ENCODE assay signal across 8 mouse cellular contexts in the genomic region with DNA sequence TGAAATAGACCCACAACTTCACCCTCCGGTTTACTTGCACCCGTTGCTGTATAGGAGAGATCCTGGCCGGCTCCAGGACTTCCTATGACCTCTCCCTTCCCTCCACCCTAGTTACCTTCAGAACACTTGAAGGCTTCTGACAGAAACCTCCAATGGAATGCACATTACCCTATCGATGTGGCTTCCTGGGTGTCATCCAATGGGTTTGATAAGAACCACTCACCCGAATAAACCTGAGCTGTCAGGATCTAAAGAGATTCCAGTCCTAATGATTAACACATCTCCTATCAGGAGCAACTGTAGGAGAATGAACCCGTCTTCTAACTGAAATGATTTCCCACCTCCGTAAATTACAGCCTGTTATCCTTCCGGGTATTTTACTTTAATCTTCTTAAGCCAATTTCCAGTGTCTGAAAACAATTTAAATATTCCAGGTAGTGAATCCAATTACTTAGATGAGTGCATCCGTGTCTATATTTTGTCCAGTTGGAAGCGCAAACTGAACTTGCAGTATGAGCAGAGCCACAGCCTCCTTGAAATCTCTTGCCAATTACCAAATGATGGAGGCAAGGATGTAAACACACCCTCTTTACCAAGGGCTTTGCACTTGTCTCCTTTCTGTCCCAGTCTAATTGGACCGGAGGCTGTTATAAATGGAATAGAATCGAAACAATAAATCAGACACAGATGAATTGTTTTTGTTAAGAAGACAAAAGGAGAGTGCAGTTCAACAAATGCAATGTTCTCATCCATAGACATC. TPM values are rescaled to one million over a fixed set of nuclear protein-coding genes. Genes with fewer than 3 reads are reported as not detected.
A peak's percentile ranks its signal among the peaks of the same experiment; 100 is the strongest.
DNase-seq lines count a peak whose midpoint lies in the region; ATAC-seq and TF ChIP-seq lines count a peak whose summit lies in the region.

No protein-coding gene starts in this region.

- WGBS in forebrain, embryonic 16.5 days = 24% methylated on average over 12 of the region's 12 CpGs
- WGBS in limb, embryonic 11.5 days = 60% methylated on average over 12 of the region's 12 CpGs
- 20% methylated on average over 12 of the region's 12 CpGs for WGBS in olfactory bulb, adult 2 months

- no peaks in the 10 kb centered on the region for H3K36me3 ChIP-seq in forebrain, embryonic 16.5 days (ENCODE audit: control insufficient read depth, insufficient read depth)
- no peaks in the 10 kb centered on the region for H3K36me3 ChIP-seq in limb, embryonic 11.5 days (ENCODE audit: control insufficient read depth, insufficient read depth, low read length)

- intact Hi-C loops in left cerebral cortex, adult 2 months (cut with DNase I) = loop anchor here (2.0 to 5.0 kb wide), 6 partner anchors 50 to 537 kb away; no protein-coding TSS in a partner anchor
- intact Hi-C loops in left cerebral cortex, postnatal 14 days (cut with DNase I) = loop anchor here (2.0 to 10.0 kb wide), 6 partner anchors 60 to 537 kb away; no protein-coding TSS in a partner anchor

- TF ChIP-seq POLR2A in olfactory bulb, adult 2 months (IDR thresholded peaks at IDR 0.05; ENCODE audit: insufficient read depth, low read depth, low read length) = no peak

- TF ChIP-seq CTCF in left cerebral cortex, adult 2 months (IDR thresholded peaks at IDR 0.05) = no peak
- no peak for TF ChIP-seq CTCF in olfactory bulb, adult 2 months (IDR thresholded peaks at IDR 0.05; ENCODE audit: insufficient read depth, low read depth, low read length)

- H3K4me3 ChIP-seq in left cerebral cortex, adult 2 months = peak overlapping the region; percentile 73
- peak overlapping the region; percentile 78 for H3K4me3 ChIP-seq in forebrain, embryonic 16.5 days (replicated peaks; ENCODE audit: low read length)
- no peak overlapping the region; the same call in 1 of the 2 replicates for H3K4me3 ChIP-seq in limb, embryonic 11.5 days (ENCODE audit: low read depth, low read length)
- H3K4me3 ChIP-seq in olfactory bulb, adult 2 months (ENCODE audit: insufficient read depth, low read depth, low read length) = peak overlapping the region; percentile 80

- DNase-seq in left cerebral cortex, adult 2 months (ENCODE audit: extremely low spot score in 1 of 2, low spot score in 2 of 2) = no peak
- DNase-seq in left cerebral cortex, postnatal 14 days (ENCODE audit: low spot score in 2 of 2) = no peak
- DNase-seq in limb, embryonic 11.5 days (ENCODE audit: low spot score) = no peak
- DNase-seq in adrenal gland, postnatal 36 days = no peak
- no peak for DNase-seq in adipocyte (ENCODE audit: low spot score)
- DNase-seq in left cerebral cortex, adult 9 months (ENCODE audit: low spot score in 2 of 2) = no peak

- H3K9ac ChIP-seq in forebrain, embryonic 16.5 days (replicated peaks; ENCODE audit: low read depth, low read length) = peak overlapping the region; percentile 87
- H3K9ac ChIP-seq in limb, embryonic 11.5 days (ENCODE audit: low read length) = no peak overlapping the region

- peak overlapping the region; percentile 54 for H3K4me2 ChIP-seq in forebrain, embryonic 16.5 days (ENCODE audit: low read length)
- H3K4me2 ChIP-seq in limb, embryonic 11.5 days (ENCODE audit: low read depth, severe bottlenecking) = peak overlapping the region; percentile 98

- H3K4me1 ChIP-seq in forebrain, embryonic 16.5 days (replicated peaks; ENCODE audit: control insufficient read depth, insufficient read depth, low read length) = peaks cover 7% of the 10 kb centered on the region; the same call in 1 of the 2 replicates
- 0 out of 2 replicates have a peak, but pooled peaks cover 4% of the 10 kb centered on the region for H3K4me1 ChIP-seq in limb, embryonic 11.5 days (ENCODE audit: control insufficient read depth, insufficient read depth, low read length)
- no peaks in the 10 kb centered on the region; the same call in 1 of the 2 replicates for H3K4me1 ChIP-seq in olfactory bulb, adult 2 months (ENCODE audit: control insufficient read depth, insufficient read depth, low read length)

- H3K27ac ChIP-seq in left cerebral cortex, adult 2 months = peak overlapping the region; percentile 99
- no peak overlapping the region for H3K27ac ChIP-seq in forebrain, embryonic 16.5 days (ENCODE audit: low read length)
- no peak overlapping the region for H3K27ac ChIP-seq in limb, embryonic 11.5 days (replicated peaks; ENCODE audit: low read depth, low read length)
- H3K27ac ChIP-seq in olfactory bulb, adult 2 months (ENCODE audit: insufficient read depth, low read depth, low read length) = peak overlapping the region; percentile 23; the same call in 1 of the 2 replicates

- H3K27me3 ChIP-seq in forebrain, embryonic 16.5 days (replicated peaks; ENCODE audit: control insufficient read depth, insufficient read depth, low read length) = no peaks in the 10 kb centered on the region
- H3K27me3 ChIP-seq in limb, embryonic 11.5 days (ENCODE audit: control insufficient read depth, insufficient read depth, low read length) = no peaks in the 10 kb centered on the region

- H3K9me3 ChIP-seq in forebrain, embryonic 16.5 days (ENCODE audit: control insufficient read depth, low read length) = no peaks in the 10 kb centered on the region
- no peaks in the 10 kb centered on the region for H3K9me3 ChIP-seq in limb, embryonic 11.5 days (ENCODE audit: control insufficient read depth, low read length)

- no peak for ATAC-seq in forebrain, embryonic 16.5 days
- no peak for ATAC-seq in limb, embryonic 11.5 days (ENCODE audit: insufficient number of reproducible peaks, low FRiP score, low TSS enrichment, low read depth)

RNA-seq across cellular contexts. Expression of gene Plcb1, which starts 1.6 kb away (rescaled TPM):
- total RNA-seq in left cerebral cortex, adult 2 months (2021) = 100 to 1,000 TPM; 183 to 185 TPM
- 100 to 1,000 TPM; 170 to 190 TPM for total RNA-seq in left cerebral cortex, postnatal 14 days (2021)
- polyA plus RNA-seq in forebrain, embryonic 16.5 days (2015; fragmentation: Nextera tagmentation; extraction: Ambion mirVana) = 43.9 and 49.4 TPM in 2 replicates
- polyA plus RNA-seq in limb, embryonic 11.5 days (2014; fragmentation: Nextera tagmentation; extraction: Ambion mirVana) = 10.4 and 10.8 TPM in 2 replicates
- polyA plus RNA-seq in olfactory bulb, adult 2 months (2012; ENCODE audit: insufficient read depth, insufficient read length, low replicate concordance, missing spikeins) = 72.1 and 73.6 TPM in 2 replicates
- 10 to 100 TPM; 87.4 to 93.4 TPM for total RNA-seq in adrenal gland, postnatal 36 days (2021)

Comparison
In these comparisons a context has a peak if more than half of its experiments do, and no peak if none do; other contexts are left out.
1. H3K27ac ChIP-seq: peak in left cerebral cortex, adult 2 months (single experiment) and olfactory bulb, adult 2 months (single experiment); none in forebrain, embryonic 16.5 days (single experiment) and limb, embryonic 11.5 days (single experiment).